Mouse (Mus musculus) C2C12 (cell line): ENCODE measurements around the gene Hibch.

ENCODE experiments used
- CEBPB ChIP-seq: IDR thresholded peaks from one replicate; pipeline ENCODE4 v1.6.1; 2011; ENCODE audit warnings: low read depth, mild to moderate bottlenecking, control low read depth, moderate library complexity
- CTCF ChIP-seq: IDR thresholded peaks from one replicate; pipeline ENCODE4 v1.5.1; 2011; ENCODE audit not compliant: control insufficient read depth, insufficient read depth, insufficient read length
- MAX ChIP-seq: IDR thresholded peaks from one replicate; pipeline ENCODE4 v1.6.1; 2011; ENCODE audit warnings: mild to moderate bottlenecking, control low read depth
- MYOG ChIP-seq: IDR thresholded peaks from one replicate; pipeline ENCODE4 v1.6.1; 2011; ENCODE audit not compliant: control insufficient read depth, insufficient read length; ENCODE audit errors: extremely low read depth
- USF1 ChIP-seq: IDR thresholded peaks from one replicate; pipeline ENCODE4 v1.6.1; 2011; ENCODE audit warnings: low read depth, mild to moderate bottlenecking, control low read depth, moderate library complexity

- TF ChIP-seq CTCF (no peak), USF1 (no peak), MAX (no peak), MYOG (no peak), CEBPB (no peak)
Measured at GRCm38 (mm10) chr1:52939021-52939420, 94.3 kb downstream of the Hibch start.
